Mouse (Mus musculus): ENCODE data around the gene Tmem80. TPM values are rescaled to one million over a fixed set of nuclear protein-coding genes. Genes with fewer than 3 reads are reported as not detected.

Tmem80 gene
- total and polyA plus RNA-seq, 2 experiments from 2014 or later: 25.8 to 34.5 TPM

GRCm38 (mm10) chr7:141337716-141338416 lies 10.3 kb downstream of the Tmem80 start:
- no peak overlapping the region for H3K4me2 ChIP-seq (ENCODE audit: low read depth, low read length, poor library complexity, severe bottlenecking)
- H3K9me3 ChIP-seq (ENCODE audit: low read length): no peaks in the 10 kb centered on the region
- no peak for TF ChIP-seq CTCF (IDR thresholded peaks at IDR 0.05)
- DNase-seq (ENCODE audit: low spot score) (no peak), ATAC-seq (ENCODE audit: low FRiP score) (no peak)
- H3K27me3 ChIP-seq (ENCODE audit: insufficient read depth, low read length): peaks cover 8% of the 10 kb centered on the region
- no peak overlapping the region for H3K9ac ChIP-seq (replicated peaks; ENCODE audit: low read length, poor library complexity, severe bottlenecking)
- no peak overlapping the region for H3K4me3 ChIP-seq (ENCODE audit: low read depth, low read length)
- 92% methylated on average over 3 of the region's 3 CpGs for WGBS
- H3K36me3 ChIP-seq (ENCODE audit: insufficient read depth, low read length): peaks cover 4% of the 10 kb centered on the region; the same call in 1 of the 2 replicates
- no peak overlapping the region for H3K27ac ChIP-seq (ENCODE audit: low read depth, low read length)
- H3K4me1 ChIP-seq (ENCODE audit: insufficient read depth, low read length): no peaks in the 10 kb centered on the region

GRCm38 (mm10) chr7:141338576-141339131 lies 11.1 kb downstream of the Tmem80 start, which contains the start of gene Eps8l2:
Gene Eps8l2, plus strand, starts transcription at chr7:141338880.
- Histone ChIP-seq H3K9ac (replicated peaks; ENCODE audit: low read length, poor library complexity, severe bottlenecking) (no peak within 1 kb of the TSS; the same call in 1 of the 2 replicates), H3K9me3 (ENCODE audit: low read length) (no peaks in the 10 kb centered on the region), H3K4me3 (ENCODE audit: low read depth, low read length) (no peak within 1 kb of the TSS), H3K36me3 (ENCODE audit: insufficient read depth, low read length) (no peaks in the 10 kb centered on the region), H3K4me2 (ENCODE audit: low read depth, low read length, poor library complexity, severe bottlenecking) (0 out of 2 replicates have a peak within 1 kb of the TSS, but pooled peaks have one; percentile 12), H3K4me1 (ENCODE audit: insufficient read depth, low read length) (no peaks in the 10 kb centered on the region), H3K27ac (ENCODE audit: low read depth, low read length) (no peak within 1 kb of the TSS), H3K27me3 (ENCODE audit: insufficient read depth, low read length) (peaks cover 8% of the 10 kb centered on the region)
- 4% methylated on average over 23 of the region's 23 CpGs for WGBS
- no peak for TF ChIP-seq CTCF (IDR thresholded peaks at IDR 0.05)
- ATAC-seq (ENCODE audit: low FRiP score) (no peak), DNase-seq (ENCODE audit: low spot score) (no peak)

- Histone ChIP-seq H3K4me3 (ENCODE audit: low read depth, low read length) (no peak overlapping the region), H3K27ac (ENCODE audit: low read depth, low read length) (no peak overlapping the region), H3K9ac (replicated peaks; ENCODE audit: low read length, poor library complexity, severe bottlenecking) (no peak overlapping the region), H3K36me3 (ENCODE audit: insufficient read depth, low read length) (no peaks in the 10 kb centered on the region), H3K4me1 (ENCODE audit: insufficient read depth, low read length) (no peaks in the 10 kb centered on the region), H3K4me2 (ENCODE audit: low read depth, low read length, poor library complexity, severe bottlenecking) (0 out of 2 replicates have a peak overlapping the region, but pooled peaks have one; percentile 12), H3K27me3 (ENCODE audit: insufficient read depth, low read length) (peaks cover 8% of the 10 kb centered on the region), H3K9me3 (ENCODE audit: low read length) (no peaks in the 10 kb centered on the region)
- DNase-seq (ENCODE audit: low spot score) (no peak), ATAC-seq (ENCODE audit: low FRiP score) (no peak)
- TF ChIP-seq CTCF (IDR thresholded peaks at IDR 0.05): no peak
- WGBS: 41% methylated on average over 20 of the region's 20 CpGs
Observed at GRCm38 (mm10) chr7:141339215-141339920, 11.8 kb downstream of the Tmem80 start.

- Histone ChIP-seq H3K9me3 (ENCODE audit: low read length) (no peaks in the 10 kb centered on the region), H3K4me3 (ENCODE audit: low read depth, low read length) (no peak overlapping the region), H3K27me3 (ENCODE audit: insufficient read depth, low read length) (peaks cover 8% of the 10 kb centered on the region), H3K4me1 (ENCODE audit: insufficient read depth, low read length) (no peaks in the 10 kb centered on the region), H3K27ac (ENCODE audit: low read depth, low read length) (no peak overlapping the region), H3K9ac (replicated peaks; ENCODE audit: low read length, poor library complexity, severe bottlenecking) (no peak overlapping the region), H3K4me2 (ENCODE audit: low read depth, low read length, poor library complexity, severe bottlenecking) (no peak overlapping the region), H3K36me3 (ENCODE audit: insufficient read depth, low read length) (no peaks in the 10 kb centered on the region)
- 84% methylated on average over 7 of the region's 7 CpGs for WGBS
- DNase-seq (ENCODE audit: low spot score): no peak
- no peak for TF ChIP-seq CTCF (IDR thresholded peaks at IDR 0.05)
- no peak for ATAC-seq (ENCODE audit: low FRiP score)
Observed at GRCm38 (mm10) chr7:141340023-141340422, 12.5 kb downstream of the Tmem80 start.

- H3K9me3 ChIP-seq (ENCODE audit: low read length): no peaks in the 10 kb centered on the region
- no peak overlapping the region for H3K4me2 ChIP-seq (ENCODE audit: low read depth, low read length, poor library complexity, severe bottlenecking)
- no peak overlapping the region for H3K27ac ChIP-seq (ENCODE audit: low read depth, low read length)
- H3K9ac ChIP-seq (replicated peaks; ENCODE audit: low read length, poor library complexity, severe bottlenecking): no peak overlapping the region
- no peaks in the 10 kb centered on the region for H3K36me3 ChIP-seq (ENCODE audit: insufficient read depth, low read length)
- no peaks in the 10 kb centered on the region for H3K4me1 ChIP-seq (ENCODE audit: insufficient read depth, low read length)
- whole genome bisulfite sequencing: 86% methylated on average over 6 of the region's 6 CpGs
- ATAC-seq (ENCODE audit: low FRiP score) (no peak), DNase-seq (ENCODE audit: low spot score) (no peak)
- peaks cover 8% of the 10 kb centered on the region for H3K27me3 ChIP-seq (ENCODE audit: insufficient read depth, low read length)
- H3K4me3 ChIP-seq (ENCODE audit: low read depth, low read length): no peak overlapping the region
- no peak for TF ChIP-seq CTCF (IDR thresholded peaks at IDR 0.05)
Observed at GRCm38 (mm10) chr7:141340476-141340875, 12.9 kb downstream of the Tmem80 start.

All from midbrain, postnatal 0 days (tissue).